Mouse (Mus musculus) liver, embryonic 13.5 days (tissue): ENCODE data around the gene Fgfr2. TPM values are rescaled to one million over a fixed set of nuclear protein-coding genes. Genes with fewer than 3 reads are reported as not detected.
A peak's percentile ranks its signal among the peaks of the same experiment; 100 is the strongest.
"Not testable (repeated sequence)": the region's sequence is repeated elsewhere in the genome, so short reads cannot be mapped to it uniquely, and the experiment has no call there.

Experiments
- ATAC-seq: fragments of 200-750 bp; cut with Nextera tagmentation; 2 replicates; pipeline ENCODE4 v1.8.0; 2017; ENCODE audit warnings: low read depth, mild to moderate bottlenecking, moderate number of reproducible peaks, moderate library complexity
- DNase-seq: peaks from one replicate; pipeline ENCODE4 v3.0.0; 2022
- H3K27ac ChIP-seq: fragments of 300-500 bp; sonication (generic); 2 replicates; pipeline ENCODE4 v1.5.1; 2015; ENCODE audit warnings: moderate library complexity, mild to moderate bottlenecking, inconsistent platforms
- H3K27me3 ChIP-seq: fragments of 300-500 bp; sonication (generic); 2 replicates; pipeline ENCODE4 v1.6.1; 2015; ENCODE audit warnings: mild to moderate bottlenecking, inconsistent platforms
- H3K36me3 ChIP-seq: fragments of 300-500 bp; sonication (generic); 2 replicates; pipeline ENCODE4 v1.6.1; 2015; ENCODE audit warnings: mild to moderate bottlenecking, inconsistent platforms
- H3K4me1 ChIP-seq: fragments of 300-500 bp; sonication (generic); replicated peaks from 2 replicates; pipeline ENCODE4 v1.6.1; 2015; ENCODE audit warnings: inconsistent platforms
- H3K4me2 ChIP-seq: fragments of 300-500 bp; sonication (generic); 2 replicates; pipeline ENCODE4 v1.6.1; 2015; ENCODE audit warnings: inconsistent platforms, mild to moderate bottlenecking, moderate library complexity
- H3K4me3 ChIP-seq: fragments of 300-500 bp; sonication (generic); replicated peaks from 2 replicates; pipeline ENCODE4 v1.5.1; 2015; ENCODE audit warnings: mild to moderate bottlenecking, inconsistent platforms
- H3K9ac ChIP-seq: fragments of 300-500 bp; sonication (generic); 2 replicates; pipeline ENCODE4 v1.6.1; 2015; ENCODE audit warnings: mild to moderate bottlenecking, inconsistent platforms
- H3K9me3 ChIP-seq: fragments of 300-500 bp; sonication (generic); replicated peaks from 2 replicates; pipeline ENCODE4 v1.6.1; 2016; ENCODE audit warnings: inconsistent platforms
- WGBS: fragments of 180-500 bp; shearing (Covaris S2); methylation state at CpG from one replicate; pipeline ENCODE4 v1.1.7; 2015; ENCODE audit not compliant: insufficient replicate concordance; 5-methylcytosine and 5-hydroxymethylcytosine counted together
- polyA plus RNA-seq: library from polyadenylated mRNA; unstranded; fragments of >200 nt; fragmentation: Nextera tagmentation; extraction: Ambion mirVana; gene quantifications from 2 replicates; pipeline ENCODE4 v1.2.1, GENCODE M21; 2015

The Fgfr2 gene
- polyA plus RNA-seq, 1 experiment from 2014 or later: 8.9 TPM

- peak overlapping the region; percentile 93 for H3K4me2 ChIP-seq
- peaks cover 40% of the 10 kb centered on the region for H3K4me1 ChIP-seq
- under 1% methylated on average over 90 of the region's 90 CpGs for WGBS
- H3K27ac ChIP-seq: peak overlapping the region; percentile 90
- H3K27me3 ChIP-seq: no peaks in the 10 kb centered on the region
- H3K9me3 ChIP-seq: no peaks in the 10 kb centered on the region
- ATAC-seq: peak; percentile 92
- H3K9ac ChIP-seq: peak overlapping the region; percentile 98
- peak overlapping the region; percentile 98 for H3K4me3 ChIP-seq
- peak; percentile 88 for DNase-seq
- 0 out of 2 replicates have a peak, but pooled peaks cover 4% of the 10 kb centered on the region for H3K36me3 ChIP-seq
Observed at GRCm38 (mm10) chr7:130519096-130520048, 2603.8 kb downstream of the Fgfr2 start.

- Histone ChIP-seq H3K27ac (peak overlapping the region; percentile 68; the same call in 1 of the 2 replicates), H3K4me1 (peaks cover 39% of the 10 kb centered on the region), H3K36me3 (peaks cover 10% of the 10 kb centered on the region), H3K4me3 (peak overlapping the region; percentile 98), H3K9ac (peak overlapping the region; percentile 98), H3K9me3 (no peaks in the 10 kb centered on the region), H3K27me3 (no peaks in the 10 kb centered on the region), H3K4me2 (peak overlapping the region; percentile 93)
- DNase-seq (no peak), ATAC-seq (no peak)
- 25% methylated on average over 26 of the region's 26 CpGs for WGBS
Observed at GRCm38 (mm10) chr7:130518213-130519095, 2604.7 kb downstream of the Fgfr2 start.

GRCm38 (mm10) chr7:130510243-130510642 lies 2612.9 kb downstream of the Fgfr2 start:
- DNase-seq: no peak
- Histone ChIP-seq H3K4me1 (no peaks in the 10 kb centered on the region), H3K9me3 (no peaks in the 10 kb centered on the region), H3K4me3 (no peak overlapping the region), H3K9ac (no peak overlapping the region), H3K4me2 (no peak overlapping the region), H3K27ac (no peak overlapping the region), H3K36me3 (peaks cover 62% of the 10 kb centered on the region), H3K27me3 (no peaks in the 10 kb centered on the region)
- 71% methylated on average over 5 of the region's 5 CpGs for WGBS
- ATAC-seq: no peak

- ATAC-seq (no peak), DNase-seq (no peak)
- no peak overlapping the region for H3K9ac ChIP-seq
- no peaks in the 10 kb centered on the region for H3K27me3 ChIP-seq
- H3K4me2 ChIP-seq: no peak overlapping the region
- no peaks in the 10 kb centered on the region for H3K9me3 ChIP-seq
- no peak overlapping the region for H3K4me3 ChIP-seq
- H3K27ac ChIP-seq: no peak overlapping the region
- no peaks in the 10 kb centered on the region for H3K4me1 ChIP-seq
- peaks cover 64% of the 10 kb centered on the region for H3K36me3 ChIP-seq
- 85% methylated on average over 5 of the region's 5 CpGs for WGBS
Observed at GRCm38 (mm10) chr7:130503006-130503405, 2620.1 kb downstream of the Fgfr2 start.

- ATAC-seq (no peak), DNase-seq (no peak)
- no peak overlapping the region for H3K4me3 ChIP-seq
- 35% methylated on average over 1 of the region's 1 CpGs for WGBS
- H3K4me2 ChIP-seq: no peak overlapping the region
- peaks cover 52% of the 10 kb centered on the region for H3K36me3 ChIP-seq
- H3K9me3 ChIP-seq: no peaks in the 10 kb centered on the region
- no peak overlapping the region for H3K9ac ChIP-seq
- no peaks in the 10 kb centered on the region for H3K27me3 ChIP-seq
- no peak overlapping the region for H3K27ac ChIP-seq
- no peaks in the 10 kb centered on the region for H3K4me1 ChIP-seq
Observed at GRCm38 (mm10) chr7:130501499-130501898, 2621.7 kb downstream of the Fgfr2 start.

- H3K9me3 ChIP-seq: no peaks in the 10 kb centered on the region
- DNase-seq (no peak), ATAC-seq (no peak)
- no peaks in the 10 kb centered on the region for H3K27me3 ChIP-seq
- H3K4me2 ChIP-seq: no peak overlapping the region
- peaks cover 5% of the 10 kb centered on the region for H3K36me3 ChIP-seq
- no peak overlapping the region for H3K4me3 ChIP-seq
- H3K9ac ChIP-seq: no peak overlapping the region
- H3K4me1 ChIP-seq: 0 out of 2 replicates have a peak, but pooled peaks cover 2% of the 10 kb centered on the region
- H3K27ac ChIP-seq: no peak overlapping the region
- 67% methylated on average over 3 of the region's 3 CpGs for WGBS
Observed at GRCm38 (mm10) chr7:130493346-130493745, 2629.8 kb downstream of the Fgfr2 start.

- H3K4me3 ChIP-seq: no peak overlapping the region
Observed at GRCm38 (mm10) chr7:130492026-130492425, 2631.1 kb downstream of the Fgfr2 start.

GRCm38 (mm10) chr7:130479003-130479402 lies 2644.1 kb downstream of the Fgfr2 start:
- WGBS: 77% methylated on average over 3 of the region's 3 CpGs
- DNase-seq, H3K4me1 ChIP-seq, H3K27ac ChIP-seq, ATAC-seq, H3K27me3 ChIP-seq, H3K4me2 ChIP-seq, H3K4me3 ChIP-seq, H3K9me3 ChIP-seq, H3K9ac ChIP-seq: not testable (repeated sequence)
- peaks cover 22% of the 10 kb centered on the region for H3K36me3 ChIP-seq

More at GRCm38 (mm10) chr7:130492026-130492425, 2631.1 kb downstream of the Fgfr2 start:
- peaks cover 9% of the 10 kb centered on the region for H3K36me3 ChIP-seq
- no peak overlapping the region for H3K27ac ChIP-seq
- H3K9ac ChIP-seq: no peak overlapping the region
- DNase-seq: no peak
- no peaks in the 10 kb centered on the region for H3K9me3 ChIP-seq
- H3K4me2 ChIP-seq: no peak overlapping the region
- H3K27me3 ChIP-seq: no peaks in the 10 kb centered on the region
- ATAC-seq: no peak
- 0 out of 2 replicates have a peak, but pooled peaks cover 2% of the 10 kb centered on the region for H3K4me1 ChIP-seq

GRCm38 (mm10) chr7:130475970-130476369 lies 2647.2 kb downstream of the Fgfr2 start:
- H3K4me2 ChIP-seq: no peak overlapping the region
- WGBS: 59% methylated on average over 2 of the region's 2 CpGs
- H3K36me3 ChIP-seq: peaks cover 24% of the 10 kb centered on the region
- H3K27ac ChIP-seq: no peak overlapping the region
- ATAC-seq: no peak
- DNase-seq: no peak
- H3K4me3 ChIP-seq: no peak overlapping the region
- no peaks in the 10 kb centered on the region for H3K9me3 ChIP-seq
- no peak overlapping the region for H3K9ac ChIP-seq
- no peaks in the 10 kb centered on the region for H3K27me3 ChIP-seq
- no peaks in the 10 kb centered on the region for H3K4me1 ChIP-seq

- ATAC-seq (no peak), DNase-seq (no peak)
- H3K4me3 ChIP-seq: no peak overlapping the region
- H3K27ac ChIP-seq: no peak overlapping the region
- 56% methylated on average over 3 of the region's 3 CpGs for WGBS
- peaks cover 11% of the 10 kb centered on the region for H3K36me3 ChIP-seq
- no peaks in the 10 kb centered on the region for H3K9me3 ChIP-seq
- no peaks in the 10 kb centered on the region for H3K4me1 ChIP-seq
- H3K9ac ChIP-seq: no peak overlapping the region
- no peak overlapping the region for H3K4me2 ChIP-seq
- H3K27me3 ChIP-seq: no peaks in the 10 kb centered on the region
Observed at GRCm38 (mm10) chr7:130473881-130474280, 2649.3 kb downstream of the Fgfr2 start.

- DNase-seq (no peak), ATAC-seq (no peak)
- WGBS: 79% methylated on average over 6 of the region's 6 CpGs
- no peaks in the 10 kb centered on the region for H3K27me3 ChIP-seq
- H3K27ac ChIP-seq: no peak overlapping the region
- peaks cover 2% of the 10 kb centered on the region; the same call in 1 of the 2 replicates for H3K4me1 ChIP-seq
- H3K4me2 ChIP-seq: no peak overlapping the region
- H3K9ac ChIP-seq: no peak overlapping the region
- no peak overlapping the region for H3K4me3 ChIP-seq
- H3K9me3 ChIP-seq: no peaks in the 10 kb centered on the region
- H3K36me3 ChIP-seq: peaks cover 11% of the 10 kb centered on the region
Observed at GRCm38 (mm10) chr7:130472683-130473082, 2650.5 kb downstream of the Fgfr2 start.
